Mouse (Mus musculus) forebrain, postnatal 0 days (tissue): Measurements from ENCODE around the gene Hand2. TPM values are rescaled to one million over a fixed set of nuclear protein-coding genes. Genes with fewer than 3 reads are reported as not detected.

ENCODE experiments used
- ATAC-seq: fragments of 200-750 bp; cut with Nextera tagmentation; 2 replicates; pipeline ENCODE4 v1.8.0; 2017; ENCODE audit warnings: mild to moderate bottlenecking, moderate library complexity
- DNase-seq: peaks from one replicate; pipeline ENCODE4 v3.0.0-alpha.2; 2015
- H3K27ac ChIP-seq: fragments of 300-500 bp; sonication (generic); 2 replicates; pipeline ENCODE4 v1.5.1; 2014; ENCODE audit warnings: low read depth, mild to moderate bottlenecking, antibody characterized with exemption, low read length, moderate library complexity, mixed read lengths
- H3K27me3 ChIP-seq: fragments of 300-500 bp; sonication (generic); 2 replicates; pipeline ENCODE4 v1.6.1; 2014; ENCODE audit warnings: mild to moderate bottlenecking, low read length, mixed read lengths; ENCODE audit not compliant: insufficient read depth
- H3K36me3 ChIP-seq: fragments of 300-500 bp; sonication (generic); 2 replicates; pipeline ENCODE4 v1.6.1; 2014; ENCODE audit warnings: mild to moderate bottlenecking, moderate library complexity; ENCODE audit not compliant: insufficient read depth
- H3K4me1 ChIP-seq: fragments of 300-500 bp; sonication (generic); 2 replicates; pipeline ENCODE4 v1.6.1; 2014; ENCODE audit warnings: antibody characterized with exemption; ENCODE audit not compliant: insufficient read depth
- H3K4me2 ChIP-seq: fragments of 300-500 bp; sonication (generic); 2 replicates; pipeline ENCODE4 v1.6.1; 2014; ENCODE audit warnings: low read depth, mild to moderate bottlenecking, moderate library complexity
- H3K4me3 ChIP-seq: fragments of 300-500 bp; sonication (generic); 2 replicates; pipeline ENCODE4 v1.5.1; 2014; ENCODE audit warnings: low read depth, low read length, mixed read lengths
- H3K9ac ChIP-seq: fragments of 300-500 bp; sonication (generic); 2 replicates; pipeline ENCODE4 v1.6.1; 2014; ENCODE audit warnings: mild to moderate bottlenecking
- H3K9me3 ChIP-seq: fragments of 300-500 bp; sonication (generic); 2 replicates; pipeline ENCODE4 v1.6.1; 2016; ENCODE audit warnings: low read length
- CTCF ChIP-seq: sonication (generic); IDR thresholded peaks from 2 replicates; pipeline ENCODE4 v1.5.1; 2016; ENCODE audit warnings: antibody characterized with exemption, control low read depth, low read depth
- WGBS: fragments of 180-500 bp; shearing (Covaris S2); extraction: QIAGEN DNeasy Blood & Tissue Kit; methylation state at CpG from one replicate; pipeline ENCODE4 v1.1.7; 2014; 5-methylcytosine and 5-hydroxymethylcytosine counted together
- polyA plus RNA-seq: library from polyadenylated mRNA; unstranded; fragments of >200 nt; fragmentation: Nextera tagmentation; extraction: Ambion mirVana; gene quantifications from 2 replicates; pipeline ENCODE4 v1.2.1, GENCODE M21; 2015
- total RNA-seq: library from RNA; depleted of rRNA; stranded (reverse); fragments of >200 nt; gene quantifications from 2 replicates; pipeline ENCODE4 v1.2.3, GENCODE M21; 2014; rRNA removed

Hand2 gene
- total and polyA plus RNA-seq, 2 experiments from 2014 or later = not detected

DNA sequence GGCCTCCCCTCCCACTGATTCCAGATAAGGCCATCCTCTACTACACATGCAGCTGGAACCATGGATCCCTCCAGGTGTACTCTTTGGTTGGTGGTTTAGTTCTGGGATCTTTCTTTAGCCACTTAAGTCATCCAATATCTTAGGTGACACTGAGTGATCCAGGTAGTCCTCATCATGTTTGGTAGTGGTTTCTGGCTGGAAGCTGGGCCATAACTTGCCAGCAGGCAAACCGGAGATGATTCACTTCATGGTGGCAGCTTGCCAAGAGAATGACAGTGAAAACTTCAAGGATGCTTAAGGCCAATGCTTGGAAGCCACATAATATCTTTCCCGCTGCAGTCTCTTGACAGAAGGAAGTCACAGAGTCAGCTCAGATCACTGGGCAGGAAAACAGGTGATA lies 42.1 kb downstream of the Hand2 start:
- no peaks in the 10 kb centered on the region for H3K27me3 ChIP-seq
- ATAC-seq (no peak), DNase-seq (no peak)
- H3K36me3 ChIP-seq = no peaks in the 10 kb centered on the region
- no peak overlapping the region for H3K4me3 ChIP-seq
- TF ChIP-seq CTCF = no peak
- H3K4me2 ChIP-seq = no peak overlapping the region
- H3K9me3 ChIP-seq = no peaks in the 10 kb centered on the region
- no peak overlapping the region for H3K9ac ChIP-seq
- no peak overlapping the region for H3K27ac ChIP-seq
- no peaks in the 10 kb centered on the region for H3K4me1 ChIP-seq
- WGBS = 66% methylated on average over 2 of the region's 2 CpGs

DNA sequence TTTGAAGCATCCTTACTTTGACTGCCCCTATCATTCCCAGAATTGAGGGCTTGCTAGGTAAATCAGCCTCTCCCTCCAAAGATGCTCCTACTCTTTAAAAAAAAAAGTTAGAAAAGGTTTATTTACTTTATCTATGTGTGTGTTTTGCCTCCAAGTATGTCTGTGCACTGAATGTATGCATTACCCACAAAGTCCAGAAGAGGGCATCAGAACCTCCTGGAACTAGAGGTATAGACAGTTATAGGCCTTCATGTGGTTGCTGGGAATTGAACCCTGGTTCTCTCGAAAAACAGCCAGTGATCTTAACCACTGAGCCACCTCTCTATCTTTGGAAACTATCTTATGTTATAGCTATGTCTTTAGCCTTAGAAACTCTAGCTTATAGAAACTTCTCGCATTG lies 53.3 kb downstream of the Hand2 start:
- WGBS = 90% methylated on average over 2 of the region's 2 CpGs
- no peak for TF ChIP-seq CTCF

More for the DNA sequence above, 53.3 kb downstream of the Hand2 start:
- Histone ChIP-seq H3K27ac (no peak overlapping the region), H3K36me3 (no peaks in the 10 kb centered on the region), H3K4me1 (no peaks in the 10 kb centered on the region), H3K4me3 (no peak overlapping the region), H3K4me2 (no peak overlapping the region), H3K9me3 (no peaks in the 10 kb centered on the region), H3K9ac (no peak overlapping the region), H3K27me3 (no peaks in the 10 kb centered on the region)
- no peak for DNase-seq
- ATAC-seq = no peak

Other genes starting within 250 kb of the Hand2 start
- 15.4 and 20.4 TPM in 2 replicates for gene Scrg1, start 134.9 kb downstream of the Hand2 start, total RNA-seq
- 39.8 and 44.4 TPM in 2 replicates for gene Scrg1, start 134.9 kb downstream of the Hand2 start, polyA plus RNA-seq
- 28.4 and 42.0 TPM in 2 replicates for gene Sap30, start 166.9 kb downstream of the Hand2 start, total RNA-seq
- 29.0 and 41.5 TPM in 2 replicates for gene Sap30, start 166.9 kb downstream of the Hand2 start, polyA plus RNA-seq
- gene Hmgb2, start 190.9 kb downstream of the Hand2 start, total RNA-seq = 17.2 and 27.8 TPM in 2 replicates
- gene Hmgb2, start 190.9 kb downstream of the Hand2 start, polyA plus RNA-seq = 61.1 and 74.8 TPM in 2 replicates